Mouse (Mus musculus) MEL (cell line): ENCODE measurements around the gene Bmf.

Experiments used
- BHLHE40 ChIP-seq: IDR thresholded peaks from 2 replicates; pipeline ENCODE4 v1.6.1; 2012; ENCODE audit warnings: low read depth, mild to moderate bottlenecking, inconsistent platforms, low read length, improper control_type of control experiment, borderline replicate concordance
- CTCF ChIP-seq, 3 experiments: IDR thresholded peaks in 2 of 3; conservative IDR thresholded peaks in 1 of 3; 2 replicates each; pipeline ENCODE4 v1.5.1; 2011 to 2012; ENCODE audit warnings: low read length in 3 of 3, low read depth in 2 of 3, mild to moderate bottlenecking in 2 of 3, improper control_type of control experiment in 1 of 3, inconsistent platforms in 1 of 3, mixed read lengths in 1 of 3, moderate library complexity in 1 of 3; ENCODE audit not compliant: control insufficient read depth in 1 of 3, insufficient read depth in 1 of 3, poor library complexity in 1 of 3, severe bottlenecking in 1 of 3
- E2F4 ChIP-seq: IDR thresholded peaks from 2 replicates; pipeline ENCODE4 v1.6.1; 2011; ENCODE audit warnings: low read depth, low read length, improper control_type of control experiment, borderline replicate concordance
- EP300 ChIP-seq, 2 experiments: IDR thresholded peaks; 2 replicates each; pipeline ENCODE4 v1.6.1; 2011; ENCODE audit warnings: improper control_type of control experiment in 2 of 2, low read length in 2 of 2, low read depth in 1 of 2, mild to moderate bottlenecking in 1 of 2
- GATA1 ChIP-seq: IDR thresholded peaks from 2 replicates; pipeline ENCODE4 v1.6.1; 2011; ENCODE audit warnings: low read depth, low read length, improper control_type of control experiment
- MAX ChIP-seq: IDR thresholded peaks from 2 replicates; pipeline ENCODE4 v1.6.1; 2011; ENCODE audit warnings: low read length, improper control_type of control experiment
- NELFE ChIP-seq: IDR thresholded peaks from 2 replicates; pipeline ENCODE4 v1.6.1; 2011; ENCODE audit warnings: low read depth, low read length, improper control_type of control experiment
- POLR2A ChIP-seq, 2 experiments: IDR thresholded peaks; 2 replicates each; pipeline ENCODE4 v1.6.1; 2011 to 2012; ENCODE audit warnings: low read length in 2 of 2, mild to moderate bottlenecking in 2 of 2, control low read depth in 1 of 2, improper control_type of control experiment in 1 of 2, low read depth in 1 of 2, moderate library complexity in 1 of 2; ENCODE audit not compliant: control insufficient read depth in 1 of 2, insufficient read depth in 1 of 2, poor library complexity in 1 of 2
- POLR2AphosphoS2 ChIP-seq: IDR thresholded peaks from 2 replicates; pipeline ENCODE4 v1.6.1; 2011; ENCODE audit warnings: low read length, improper control_type of control experiment
- RAD21 ChIP-seq: IDR thresholded peaks from 2 replicates; pipeline ENCODE4 v1.6.1; 2011; ENCODE audit warnings: mild to moderate bottlenecking, low read depth, low read length, improper control_type of control experiment
- RCOR1 ChIP-seq: IDR thresholded peaks from 2 replicates; pipeline ENCODE4 v1.6.1; 2012; ENCODE audit warnings: low read depth, mild to moderate bottlenecking, inconsistent platforms, low read length, improper control_type of control experiment
- TAL1 ChIP-seq: IDR thresholded peaks from 2 replicates; pipeline ENCODE4 v1.6.1; 2012; ENCODE audit warnings: mild to moderate bottlenecking, inconsistent platforms, low read length, moderate library complexity, mixed read lengths
- ZC3H11A ChIP-seq: IDR thresholded peaks from 2 replicates; pipeline ENCODE4 v1.6.1; 2012; ENCODE audit warnings: low read depth, mild to moderate bottlenecking, inconsistent platforms, low read length, improper control_type of control experiment
- ZMIZ1 ChIP-seq: IDR thresholded peaks from 2 replicates; pipeline ENCODE4 v1.6.1; 2012; ENCODE audit warnings: low read depth, mild to moderate bottlenecking, inconsistent platforms, low read length, improper control_type of control experiment, moderate library complexity

- TF ChIP-seq E2F4: no peak
- TF ChIP-seq ZMIZ1: no peak
- 0 out of 6 replicates have a peak, but pooled peaks of 1 of the 3 experiments have one; percentile 2 for TF ChIP-seq CTCF (IDR thresholded peaks at IDR 0.05 in 2 of 3, conservative IDR thresholded peaks at IDR 0.05 in 1 of 3; ENCODE audit: control insufficient read depth in 1 of 3, insufficient read depth in 1 of 3, low read depth in 2 of 3, low read length in 3 of 3, poor library complexity in 1 of 3, severe bottlenecking in 1 of 3)
- TF ChIP-seq RCOR1: no peak
- TF ChIP-seq POLR2A (IDR thresholded peaks at IDR 0.05; ENCODE audit: control insufficient read depth in 1 of 2, insufficient read depth in 1 of 2, low read depth in 1 of 2, low read length in 2 of 2, poor library complexity in 1 of 2): no peak
- TF ChIP-seq EP300 (IDR thresholded peaks at IDR 0.05; ENCODE audit: low read depth in 1 of 2, low read length in 2 of 2): no peak
- no peak for TF ChIP-seq GATA1
- TF ChIP-seq NELFE: no peak
- TF ChIP-seq POLR2AphosphoS2: no peak
- no peak for TF ChIP-seq TAL1
- TF ChIP-seq RAD21: no peak
- TF ChIP-seq ZC3H11A: no peak
- TF ChIP-seq MAX: no peak
- TF ChIP-seq BHLHE40: no peak
Measured at GRCm38 (mm10) chr2:118546104-118546797, 3.2 kb downstream of the Bmf start.
